Mouse (Mus musculus) kidney, adult 18-20 months (tissue): Measurements from ENCODE around the gene Ncoa6.

Experiments
- DNase-seq: peaks from one replicate; pipeline ENCODE4 v3.0.0; 2021

The Ncoa6 gene

DNA sequence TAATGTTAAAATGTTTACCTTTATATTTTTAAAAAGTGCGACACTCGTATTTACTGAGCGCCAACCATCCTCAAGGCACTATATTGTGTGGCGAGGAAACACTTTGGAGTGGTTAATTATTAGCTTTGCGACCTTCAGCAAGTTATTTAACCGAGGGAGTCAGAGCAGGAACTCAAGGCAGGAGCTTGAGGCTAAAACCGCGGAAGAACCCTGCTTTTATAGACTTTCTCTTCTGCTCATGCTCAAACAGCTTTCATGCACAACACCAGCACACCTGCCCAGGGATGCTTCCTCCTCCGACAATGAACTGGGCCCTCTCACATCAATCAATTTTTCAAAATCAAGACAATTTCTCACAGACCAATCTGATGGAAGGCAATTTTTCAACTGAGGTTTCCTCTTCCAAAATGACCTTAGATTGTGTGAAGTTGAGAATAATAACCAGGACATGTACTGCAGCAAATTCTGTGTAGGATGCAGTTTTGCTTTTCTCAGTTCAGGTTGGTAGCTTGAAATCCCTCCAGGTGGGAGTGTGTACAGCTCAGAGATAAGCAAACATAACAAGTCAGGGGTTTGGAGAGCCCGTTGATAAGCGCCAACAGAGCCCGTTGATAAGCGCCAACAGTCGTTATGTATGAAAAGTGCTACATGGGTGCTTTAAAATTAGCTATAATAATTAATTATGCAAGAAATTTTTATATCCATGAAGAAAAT, 115.9 kb downstream of the Ncoa6 start:
- DNase-seq = peak; percentile 55

DNA sequence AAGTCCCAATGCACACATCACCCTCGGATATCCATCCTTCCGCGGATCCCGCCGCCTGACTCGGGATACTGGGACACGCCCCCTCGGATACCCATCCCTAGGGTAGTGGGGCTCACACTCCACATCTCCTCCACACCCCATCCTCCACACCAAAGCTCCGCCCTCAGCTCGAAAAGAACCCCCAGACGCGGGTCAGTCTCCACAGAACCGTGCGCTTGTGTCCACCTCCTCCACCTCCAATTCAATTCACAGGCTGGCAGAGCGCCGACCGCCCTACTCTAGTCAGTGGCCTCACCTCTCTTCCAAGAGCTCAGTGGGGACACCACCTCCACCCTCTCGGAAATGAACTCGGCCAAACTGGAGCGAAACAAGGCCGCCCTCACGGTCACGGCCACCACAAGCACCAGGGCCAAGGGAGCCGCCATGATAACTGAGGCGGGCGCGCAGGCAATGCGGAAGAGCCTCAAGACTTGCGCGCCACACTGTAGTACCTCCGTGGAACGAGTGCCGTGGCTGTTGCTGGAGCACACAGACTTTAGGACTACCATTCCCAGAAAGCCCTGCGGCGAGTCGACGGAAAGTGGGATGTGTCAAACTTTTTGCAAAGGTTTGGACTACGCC, 116.6 kb downstream of the Ncoa6 start, which contains the start of gene Pigu:
Gene Pigu (minus strand): TSS at position 460 of the 621 bp plus-strand sequence.
- DNase-seq = peak; percentile 95

DNA sequence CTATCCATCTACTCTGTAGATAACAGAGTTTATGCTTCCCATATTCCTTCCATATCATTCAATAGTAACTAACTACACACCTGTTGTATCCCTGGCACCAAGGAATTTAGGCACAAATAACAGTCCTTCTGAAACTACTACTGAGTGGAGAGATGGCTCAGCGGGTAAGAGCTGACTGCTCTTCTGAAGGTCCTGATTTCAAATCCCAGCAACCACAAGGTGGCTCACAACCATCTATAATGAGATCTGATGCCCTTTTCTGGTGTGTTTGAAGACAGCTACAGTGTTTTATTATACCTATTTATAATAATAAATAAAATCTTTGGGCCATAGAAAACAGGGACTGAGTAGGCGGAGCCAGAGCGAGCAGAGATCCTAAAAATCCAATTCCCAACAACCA, 119.3 kb downstream of the Ncoa6 start:
- no peak for DNase-seq

DNA sequence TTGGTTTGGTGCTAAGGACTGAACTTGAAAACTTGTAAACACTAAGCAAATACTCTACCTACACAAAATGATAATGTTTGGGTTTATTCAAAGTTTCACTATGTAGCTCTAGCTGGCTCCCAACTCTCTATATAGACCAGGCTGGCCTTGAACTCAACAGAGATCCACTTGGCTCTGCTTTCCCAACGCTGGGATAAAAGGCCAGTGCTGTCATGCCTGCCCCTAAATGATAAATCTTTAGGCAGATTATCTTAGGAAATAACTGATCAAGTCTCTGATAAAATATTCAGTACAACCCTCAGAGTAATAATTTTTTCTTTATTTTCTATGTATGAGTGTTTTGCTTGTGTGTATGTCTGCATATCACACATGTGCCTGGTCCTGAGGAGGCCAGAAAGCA, 127.0 kb downstream of the Ncoa6 start:
- no peak for DNase-seq
